Mouse (Mus musculus) G1E-ER4 (cell line): Measurements from ENCODE around the gene Prpf6. TPM values are rescaled to one million over a fixed set of nuclear protein-coding genes. Genes with fewer than 3 reads are reported as not detected.

Source experiments
- GATA1 ChIP-seq: IDR thresholded peaks from one replicate; pipeline ENCODE4 v1.8.0; 2012; ENCODE audit warnings: low read length, inconsistent platforms
- polyA plus RNA-seq: library from polyadenylated mRNA; stranded (reverse); fragments of >175 nt; gene quantifications from 2 replicates; pipeline ENCODE4 v1.2.3, GENCODE M21; 2012

Gene Prpf6
- polyA plus RNA-seq, 1 experiment, result 25.6 TPM

DNA sequence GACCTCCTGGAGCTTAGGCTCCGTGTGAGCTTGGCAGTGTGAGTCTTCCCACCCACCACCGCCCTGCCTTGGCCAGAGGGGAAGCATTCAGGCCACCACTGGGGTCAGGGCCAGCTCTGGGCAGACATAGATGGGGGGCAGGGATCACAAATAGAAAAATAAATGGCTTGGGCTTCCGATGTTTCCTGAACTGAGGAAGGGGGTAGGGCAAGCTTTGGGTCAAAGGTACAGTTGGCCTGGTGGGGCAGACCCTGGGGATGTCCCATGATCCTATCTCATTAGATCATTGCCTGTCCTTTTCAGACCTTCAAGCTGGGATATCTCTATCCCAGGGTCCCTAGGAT lies 86.1 kb downstream of the Prpf6 start:
- TF ChIP-seq GATA1, result no peak

DNA sequence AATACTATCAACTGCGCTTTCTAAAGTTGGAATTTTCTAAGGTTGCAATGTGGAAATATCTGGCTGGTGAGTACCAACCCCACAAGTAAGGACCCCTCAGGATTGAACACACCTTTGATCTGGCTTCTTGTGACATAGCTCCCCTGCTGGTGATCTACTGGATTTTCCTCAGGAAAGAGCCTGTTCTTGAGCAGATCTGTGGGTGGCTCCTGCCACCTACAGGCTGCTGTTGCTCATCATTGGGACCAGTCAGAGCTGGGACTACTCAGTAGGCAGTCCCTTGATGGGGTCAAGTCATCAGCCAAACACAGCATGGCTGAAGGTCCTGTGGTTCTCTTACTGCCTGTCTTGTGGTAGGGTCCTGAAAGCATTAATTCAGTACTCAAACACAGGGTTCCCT lies 87.1 kb downstream of the Prpf6 start:
- no peak for TF ChIP-seq GATA1

DNA sequence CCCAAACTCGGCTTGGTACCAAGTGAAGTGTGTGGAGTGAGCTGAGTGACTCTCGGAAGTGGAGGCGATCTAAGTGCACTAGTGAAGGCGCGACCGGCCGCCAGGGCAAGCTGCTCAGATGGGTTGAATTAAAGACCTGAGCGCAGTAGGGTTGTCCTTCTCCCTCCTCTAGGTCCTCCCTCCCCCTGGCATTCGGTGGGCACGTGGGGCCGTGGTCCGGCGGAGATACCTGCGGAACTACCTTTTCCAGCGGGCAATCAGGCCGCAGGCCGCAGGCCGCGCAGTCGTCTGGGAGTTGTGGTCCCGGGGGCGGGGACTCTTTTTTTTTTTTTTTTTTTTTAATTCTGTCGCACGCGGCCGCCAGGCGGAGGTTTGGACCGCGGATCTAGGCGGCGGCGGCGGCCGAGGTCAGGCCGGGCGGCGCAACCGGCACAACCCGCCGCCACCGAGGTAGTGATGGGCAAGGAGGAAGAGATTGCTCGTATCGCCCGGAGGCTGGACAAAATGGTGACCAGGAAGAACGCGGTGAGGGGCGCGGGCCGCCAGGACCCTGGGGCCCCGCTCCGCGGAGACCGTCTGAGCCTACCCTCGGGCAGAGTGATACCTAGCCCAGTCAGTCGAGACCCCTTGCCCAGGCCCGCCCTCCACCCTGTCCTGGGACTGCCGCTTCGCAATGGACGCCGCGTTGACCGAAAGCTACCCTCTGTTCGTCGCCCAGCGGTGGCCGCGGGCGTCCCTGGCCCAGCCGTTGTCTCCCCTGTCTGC lies 88.5 kb downstream of the Prpf6 start, which contains the start of gene Tcea2:
Tcea2 (plus strand) TSS at position 360 of the 765 bp plus-strand sequence.
- TF ChIP-seq GATA1, result no peak

DNA sequence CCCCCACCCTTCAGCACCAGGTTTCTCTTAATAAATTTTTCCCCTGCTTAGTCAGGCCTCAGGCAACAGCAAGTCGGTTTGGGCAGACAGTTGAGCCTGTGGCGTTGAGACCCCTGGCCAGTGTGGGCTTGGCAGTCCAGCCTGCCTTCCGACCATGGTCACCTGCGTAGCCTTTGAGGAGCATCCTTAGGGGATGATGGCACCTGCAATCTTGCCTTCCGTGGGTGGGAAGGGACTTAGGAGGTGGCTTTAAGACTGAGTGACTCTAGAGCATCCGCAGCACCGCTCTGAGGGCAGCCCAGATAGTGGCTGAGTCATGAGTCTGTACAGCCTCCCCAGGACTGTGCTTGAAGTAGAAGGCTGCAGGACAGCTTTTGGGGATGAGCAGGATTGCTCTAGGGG lies 89.0 kb downstream of the Prpf6 start:
- TF ChIP-seq GATA1, result no peak

DNA sequence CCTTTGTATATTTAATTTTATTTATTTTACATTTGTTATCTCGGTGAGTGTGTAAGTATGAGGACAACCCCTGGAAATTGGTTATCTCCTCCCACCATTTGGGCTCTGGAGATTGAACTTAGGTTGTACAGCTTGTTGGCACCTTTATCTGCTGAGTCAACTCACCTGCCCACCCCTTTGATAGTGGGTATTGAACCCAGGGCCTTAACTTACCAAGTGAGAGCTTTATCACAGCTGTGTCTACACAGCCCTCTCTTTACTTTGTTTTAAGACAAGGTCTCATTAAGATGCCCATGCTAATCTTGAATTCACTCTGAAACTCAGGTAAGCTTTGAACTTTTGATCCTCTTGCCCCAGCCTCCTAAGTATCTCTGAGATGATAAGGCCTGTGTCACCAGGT lies 90.3 kb downstream of the Prpf6 start:
- TF ChIP-seq GATA1, result no peak

DNA sequence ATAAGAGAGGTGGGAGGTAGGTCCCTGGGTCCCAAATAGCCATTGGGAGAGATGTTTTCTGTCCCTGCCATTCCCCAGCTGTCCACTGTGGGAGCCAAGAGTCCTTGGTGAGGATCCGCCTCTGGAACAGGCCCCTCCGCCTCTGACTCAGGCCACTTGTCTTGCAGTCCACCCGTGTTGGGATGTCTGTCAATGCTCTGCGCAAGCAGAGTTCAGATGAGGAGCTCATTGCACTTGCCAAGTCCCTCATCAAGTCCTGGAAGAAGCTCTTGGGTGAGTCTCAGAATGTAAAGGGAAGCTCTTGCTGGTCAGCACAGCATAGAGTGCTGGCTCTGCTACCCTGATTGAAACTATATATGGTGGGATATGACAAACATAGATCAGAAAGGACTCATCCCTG lies 91.7 kb downstream of the Prpf6 start:
- TF ChIP-seq GATA1, result no peak

DNA sequence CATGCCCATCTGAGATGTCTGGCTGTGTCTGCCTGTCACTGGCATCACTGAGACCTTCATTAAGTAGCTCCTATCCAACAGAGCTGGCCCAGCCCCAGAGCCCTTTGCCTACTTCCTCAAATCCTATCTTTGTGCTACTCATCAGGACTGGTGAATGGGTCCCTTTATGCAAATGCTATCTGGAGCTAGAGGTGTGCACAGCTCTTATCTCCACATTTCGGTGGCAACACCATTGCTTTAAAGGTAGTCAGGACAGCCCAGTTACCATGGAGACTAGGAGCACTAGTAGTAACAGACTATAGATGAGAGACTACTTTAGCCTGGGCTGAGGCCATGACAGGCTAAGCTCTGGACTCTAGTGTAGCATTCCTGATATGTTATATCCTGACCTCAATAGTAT lies 93.0 kb downstream of the Prpf6 start:
- TF ChIP-seq GATA1, result no peak

DNA sequence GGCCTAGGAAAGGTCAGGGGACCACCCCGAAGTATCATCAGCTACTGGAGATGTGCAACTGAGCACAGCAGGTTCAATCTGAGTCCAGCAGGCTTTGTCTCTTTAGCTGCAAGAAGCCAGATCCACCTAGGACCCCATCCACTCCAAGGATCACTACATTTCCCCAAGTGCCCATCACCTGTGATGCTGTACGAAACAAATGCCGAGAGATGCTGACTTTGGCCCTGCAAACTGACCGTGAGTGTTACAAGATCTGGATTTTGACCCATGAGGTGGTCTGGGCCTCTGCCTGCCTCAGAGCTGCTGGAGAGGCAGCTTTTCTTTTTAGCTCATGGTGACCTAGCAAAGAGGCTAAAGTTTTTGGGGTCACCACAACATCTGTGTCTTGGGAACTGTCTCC lies 94.0 kb downstream of the Prpf6 start:
- no peak for TF ChIP-seq GATA1

DNA sequence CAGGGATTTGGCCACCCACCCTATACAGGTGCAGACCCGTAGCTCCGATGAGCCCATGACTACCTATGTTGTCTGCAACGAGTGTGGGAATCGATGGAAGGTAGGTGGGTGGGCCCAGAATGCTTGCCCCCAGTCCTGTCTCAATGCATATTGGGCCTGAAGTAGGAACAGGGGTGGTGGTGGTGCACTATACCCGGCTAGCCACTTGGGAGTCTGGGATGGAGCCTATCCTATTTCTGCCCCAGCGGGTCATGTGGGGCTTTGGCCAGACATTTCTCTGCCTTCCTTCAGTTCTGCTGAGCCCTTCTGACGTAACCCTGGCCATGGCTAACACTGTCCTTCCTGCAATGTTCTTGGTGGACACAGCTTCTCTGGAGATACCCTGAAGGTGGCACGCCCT lies 95.9 kb downstream of the Prpf6 start:
- no peak for TF ChIP-seq GATA1

DNA sequence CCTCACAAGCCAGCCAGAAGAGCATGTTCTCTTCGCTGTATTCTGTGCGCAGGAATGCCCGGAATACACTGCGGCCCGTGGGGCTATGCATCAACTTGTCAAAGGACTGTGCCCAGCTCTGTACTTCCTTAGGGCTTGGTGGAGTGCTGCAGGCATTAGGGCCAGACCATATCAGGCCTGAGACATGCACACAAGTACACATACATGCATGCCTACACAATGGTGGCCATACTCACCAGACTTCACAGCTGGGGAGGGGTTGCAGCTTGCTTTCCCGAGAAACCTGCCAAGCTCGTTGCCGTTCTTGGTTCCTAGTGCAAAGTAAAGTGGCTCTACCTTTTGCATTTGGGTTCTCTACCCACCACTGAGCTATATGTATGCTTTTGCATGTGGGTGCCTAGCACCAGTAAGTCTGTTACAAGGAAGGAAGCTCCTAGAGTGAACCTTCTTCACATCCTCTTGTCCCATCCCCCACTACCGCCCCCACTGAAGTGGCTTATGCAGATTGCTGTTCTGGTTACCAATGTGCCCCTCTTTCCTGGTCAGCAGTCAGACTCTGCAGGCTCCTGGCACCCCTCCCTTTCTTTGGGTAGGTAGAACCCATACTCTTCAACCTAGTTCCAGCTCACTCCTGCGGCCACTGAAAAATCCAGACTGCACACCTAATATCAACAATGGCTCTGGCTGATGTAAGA lies 97.9 kb downstream of the Prpf6 start:
- TF ChIP-seq GATA1, result no peak

DNA sequence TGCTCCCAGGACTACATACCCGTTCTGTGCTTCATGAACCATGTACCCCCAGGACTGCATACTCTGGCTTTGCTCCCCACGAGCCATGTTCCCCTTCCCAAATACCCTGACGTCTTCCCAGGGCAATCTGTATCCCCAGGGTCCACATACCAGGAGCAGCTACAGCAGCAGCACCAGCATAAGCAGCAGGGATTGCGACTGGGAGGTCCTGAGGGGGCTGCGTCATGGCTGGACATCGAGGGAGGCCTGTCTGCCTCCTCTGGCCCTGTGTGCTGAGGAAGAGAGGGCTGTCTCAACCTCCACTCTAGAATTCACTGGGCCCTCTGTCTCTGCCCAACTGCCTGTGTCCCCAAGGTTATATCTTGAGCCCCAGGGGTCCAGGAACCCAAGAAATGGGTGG lies 99.4 kb downstream of the Prpf6 start:
- TF ChIP-seq GATA1, result no peak

DNA sequence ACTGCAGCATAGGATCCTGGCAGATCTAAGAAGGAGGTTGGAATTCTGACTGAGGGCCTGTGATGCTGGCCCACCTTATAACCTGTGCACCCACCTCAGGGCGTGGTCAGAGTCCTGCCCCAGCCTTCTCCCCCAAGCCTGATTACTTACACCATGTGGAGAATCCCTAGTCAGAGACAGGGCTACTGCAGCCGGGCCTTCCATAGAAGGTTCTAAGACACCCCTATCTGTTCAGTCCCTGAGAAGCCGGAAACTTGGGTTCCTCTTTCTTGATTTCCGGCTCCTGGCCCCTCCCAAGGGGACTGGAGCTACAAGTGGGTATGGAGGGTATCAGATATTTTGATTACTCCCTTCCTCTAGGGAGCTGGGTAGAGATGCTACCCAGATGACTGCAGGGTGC lies 99.9 kb downstream of the Prpf6 start:
- no peak for TF ChIP-seq GATA1

- TF ChIP-seq GATA1, result no peak
Measured at GRCm38 (mm10) chr2:181692304-181692703, 100.6 kb downstream of the Prpf6 start.

GRCm38 (mm10) chr2:181693339-181694280 lies 101.9 kb downstream of the Prpf6 start, which contains the start of gene Rgs19:
TSS of gene Rgs19 (minus strand) at chr2:181693977.
- TF ChIP-seq GATA1, result no peak

DNA sequence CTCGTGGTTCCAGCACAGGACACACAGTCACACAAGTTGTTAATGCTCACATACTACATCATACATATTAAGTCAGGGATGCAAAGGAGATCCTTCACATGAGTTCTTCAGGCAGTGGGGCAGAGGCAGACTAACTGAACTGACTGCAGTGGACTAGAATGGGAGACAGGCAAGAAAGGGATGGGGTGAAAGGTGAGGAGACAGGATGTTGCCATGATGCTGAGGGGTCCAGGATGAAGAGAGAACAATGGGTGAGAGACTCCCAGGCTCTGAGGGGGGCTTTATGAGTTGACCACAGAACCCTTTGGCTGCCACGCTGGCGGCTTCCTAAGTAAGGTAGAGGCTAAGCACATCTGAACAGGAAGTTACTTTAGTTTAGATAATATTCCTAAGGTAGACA lies 102.9 kb downstream of the Prpf6 start:
- no peak for TF ChIP-seq GATA1

GRCm38 (mm10) chr2:181695776-181696175 lies 104.1 kb downstream of the Prpf6 start:
- TF ChIP-seq GATA1, result no peak
